25 mouse cellular contexts compared by ENCODE assay signal in genomic region chr2:58743446-58743845, GRCm38 (mm10).
A peak's percentile ranks its signal among the peaks of the same experiment; 100 is the strongest.
DNase-seq lines count a peak whose midpoint lies in the region; ATAC-seq and TF ChIP-seq lines count a peak whose summit lies in the region.
"Had no signal": no experiment of that assay in that cellular context is flagged by ENCODE, and none has a peak within 500 bp of the region (broad histone marks: within the 10 kb centered on the region; RNA-seq: fewer than 3 reads in every experiment).

No protein-coding gene starts in this region.

- H3K36me3 ChIP-seq in heart, embryonic 15.5 days, result no peaks in the 10 kb centered on the region
- H3K36me3 ChIP-seq in lung, postnatal 0 days (ENCODE audit: insufficient read depth, low read length), result no peaks in the 10 kb centered on the region
- no peaks in the 10 kb centered on the region for H3K36me3 ChIP-seq in myocyte (ENCODE audit: control insufficient read depth, insufficient read depth)
- H3K36me3 ChIP-seq in midbrain, embryonic 16.5 days (ENCODE audit: control insufficient read depth, insufficient read depth, low read length), result no peaks in the 10 kb centered on the region
- H3K36me3 ChIP-seq: hindbrain, embryonic 10.5 days; intestine, embryonic 15.5 days; liver, embryonic 13.5 days; midbrain, embryonic 13.5 days; neural tube, embryonic 12.5 days had no signal

- TF ChIP-seq EP300 in lung, postnatal 0 days (IDR thresholded peaks at IDR 0.05), result no peak

- no peaks in the 10 kb centered on the region for H3K27me3 ChIP-seq in heart, embryonic 15.5 days
- no peaks in the 10 kb centered on the region for H3K27me3 ChIP-seq in lung, postnatal 0 days (replicated peaks; ENCODE audit: insufficient read depth, low read length)
- H3K27me3 ChIP-seq in myocyte (ENCODE audit: control insufficient read depth, insufficient read depth, insufficient read length), result no peaks in the 10 kb centered on the region
- no peaks in the 10 kb centered on the region for H3K27me3 ChIP-seq in midbrain, embryonic 16.5 days (ENCODE audit: control insufficient read depth, insufficient read depth, low read depth, low read length)
- H3K27me3 ChIP-seq: forebrain, embryonic 13.5 days; intestine, embryonic 15.5 days; liver, embryonic 13.5 days; megakaryocyte, embryonic 14.5 days; midbrain, embryonic 13.5 days; neural tube, embryonic 12.5 days had no signal

- H3K9me3 ChIP-seq in heart, embryonic 15.5 days (replicated peaks), result no peaks in the 10 kb centered on the region
- H3K9me3 ChIP-seq in lung, postnatal 0 days (ENCODE audit: low read length), result no peaks in the 10 kb centered on the region
- no peaks in the 10 kb centered on the region for H3K9me3 ChIP-seq in midbrain, embryonic 16.5 days (replicated peaks; ENCODE audit: control insufficient read depth, low read length, poor library complexity, severe bottlenecking)
- H3K9me3 ChIP-seq: forebrain, embryonic 13.5 days; hindbrain, embryonic 10.5 days; intestine, embryonic 15.5 days; liver, embryonic 13.5 days; midbrain, embryonic 13.5 days; neural tube, embryonic 12.5 days had no signal

- H3K79me2 ChIP-seq in myocyte (ENCODE audit: control insufficient read depth, insufficient read depth), result no peaks in the 10 kb centered on the region

- TF ChIP-seq POLR2A in myocyte (IDR thresholded peaks at IDR 0.05; ENCODE audit: insufficient read length, low read depth), result no peak

- H3K4me2 ChIP-seq in heart, embryonic 15.5 days, result no peak overlapping the region
- H3K4me2 ChIP-seq in lung, postnatal 0 days (replicated peaks; ENCODE audit: low read depth, low read length), result no peak overlapping the region
- no peak overlapping the region for H3K4me2 ChIP-seq in myocyte (ENCODE audit: low read depth)
- no peak overlapping the region for H3K4me2 ChIP-seq in midbrain, embryonic 16.5 days (ENCODE audit: low read length)
- H3K4me2 ChIP-seq: forebrain, embryonic 13.5 days; intestine, embryonic 15.5 days; liver, embryonic 13.5 days; midbrain, embryonic 13.5 days; neural tube, embryonic 12.5 days had no signal

- no peak overlapping the region for H3K9ac ChIP-seq in heart, embryonic 15.5 days
- no peak overlapping the region for H3K9ac ChIP-seq in lung, postnatal 0 days (replicated peaks; ENCODE audit: low read depth)
- H3K9ac ChIP-seq in midbrain, embryonic 16.5 days (ENCODE audit: low read depth, low read length), result no peak overlapping the region
- H3K9ac ChIP-seq: forebrain, embryonic 13.5 days; intestine, embryonic 15.5 days; liver, embryonic 13.5 days; midbrain, embryonic 13.5 days; neural tube, embryonic 12.5 days had no signal

- H3ac ChIP-seq in myocyte (ENCODE audit: control insufficient read depth, insufficient read length), result no peak overlapping the region

- ATAC-seq in heart, embryonic 15.5 days (replicated peaks; ENCODE audit: insufficient number of reproducible peaks, insufficient read depth, low FRiP score, low read depth), result peak; percentile 47; the same call in 1 of the 2 replicates
- no peak for ATAC-seq in lung, postnatal 0 days
- no peak for ATAC-seq in midbrain, embryonic 16.5 days
- ATAC-seq: forebrain, embryonic 13.5 days; hindbrain, embryonic 16.5 days; intestine, embryonic 15.5 days; midbrain, embryonic 13.5 days had no signal

- no peak overlapping the region for H3K4me3 ChIP-seq in heart, embryonic 15.5 days
- no peak overlapping the region for H3K4me3 ChIP-seq in lung, postnatal 0 days (ENCODE audit: low read depth, low read length)
- no peak overlapping the region for H3K4me3 ChIP-seq in myocyte
- H3K4me3 ChIP-seq in midbrain, embryonic 16.5 days (ENCODE audit: low read depth, low read length), result no peak overlapping the region
- H3K4me3 ChIP-seq: forebrain, embryonic 13.5 days; gastrocnemius, adult 2 months; hindbrain, embryonic 10.5 days; intestine, embryonic 15.5 days; layer of hippocampus, adult 2 months; liver, embryonic 13.5 days; megakaryocyte, embryonic 14.5 days; midbrain, embryonic 13.5 days; neural tube, embryonic 12.5 days had no signal

- no peak overlapping the region for H3K27ac ChIP-seq in heart, embryonic 15.5 days
- no peak overlapping the region for H3K27ac ChIP-seq in lung, postnatal 0 days (ENCODE audit: low read length)
- H3K27ac ChIP-seq in midbrain, embryonic 16.5 days (ENCODE audit: low read length), result no peak overlapping the region
- H3K27ac ChIP-seq: forebrain, embryonic 13.5 days; gastrocnemius, adult 2 months; hindbrain, embryonic 10.5 days; intestine, embryonic 15.5 days; layer of hippocampus, adult 2 months; liver, embryonic 13.5 days; midbrain, embryonic 13.5 days; neural tube, embryonic 12.5 days; stomach, postnatal 0 days had no signal

- WGBS in heart, embryonic 15.5 days, result 60% methylated on average over 3 of the region's 3 CpGs
- WGBS in lung, postnatal 0 days, result 61% methylated on average over 3 of the region's 3 CpGs
- 81% methylated on average over 3 of the region's 3 CpGs for WGBS in midbrain, embryonic 16.5 days

- no peak for TF ChIP-seq CTCF in lung, postnatal 0 days (IDR thresholded peaks at IDR 0.05)

- no peak for DNase-seq in heart, adult 8-10 months (ENCODE audit: low spot score)
- peak; percentile 6 for DNase-seq in lung, postnatal 0 days (ENCODE audit: low spot score)
- DNase-seq in lung, postnatal 10 days, result no peak
- peak; percentile 36 for DNase-seq in fat pad, adult 2 months (ENCODE audit: extremely low read depth, low read depth, low spot score)
- DNase-seq: adrenal gland, postnatal 36 days; cerebellum, adult 9-11 months; gastrocnemius, adult 2 months; kidney, adult 9 months; kidney, postnatal 25 days; liver, embryonic 13.5 days; right cerebral cortex, postnatal 14 days; thymus, adult 2 months; thymus, postnatal 4 days had no signal

- no peaks in the 10 kb centered on the region for H3K4me1 ChIP-seq in heart, embryonic 15.5 days (replicated peaks)
- H3K4me1 ChIP-seq in lung, postnatal 0 days (ENCODE audit: insufficient read depth, low read depth, low read length), result no peaks in the 10 kb centered on the region
- no peaks in the 10 kb centered on the region for H3K4me1 ChIP-seq in midbrain, embryonic 16.5 days (ENCODE audit: control insufficient read depth, insufficient read depth, low read length)
- H3K4me1 ChIP-seq: forebrain, embryonic 13.5 days; hindbrain, embryonic 10.5 days; intestine, embryonic 15.5 days; liver, embryonic 13.5 days; megakaryocyte, embryonic 14.5 days; midbrain, embryonic 13.5 days; neural tube, embryonic 12.5 days had no signal

TF ChIP-seq in myocyte, 11 proteins besides CTCF, POLR2A, EP300 and RAD21:
- no peak for TF ChIP-seq TCF3 (IDR thresholded peaks at IDR 0.05; ENCODE audit: insufficient read length, low read depth)
- no peak for TF ChIP-seq USF1 (IDR thresholded peaks at IDR 0.05; ENCODE audit: low read depth)
- TF ChIP-seq MYOD1 (IDR thresholded peaks at IDR 0.05; ENCODE audit: control insufficient read depth in 1 of 3, insufficient read length in 2 of 3, low read depth in 2 of 3), result peak in 2 of 3 experiments; percentile 1 to 10
- peak in 1 of 3 experiments; percentile 13 for TF ChIP-seq MYOG (IDR thresholded peaks at IDR 0.05; ENCODE audit: control insufficient read depth in 1 of 3, insufficient read depth in 1 of 3, insufficient read length in 2 of 3, low read depth in 2 of 3)
TF ChIP-seq in myocyte: peak in this region for 2.

Comparison
In these comparisons a context has a peak if more than half of its experiments do, and no peak if none do; other contexts are left out.
1. DNase-seq: peak in lung, postnatal 0 days (single experiment) and fat pad, adult 2 months (single experiment); none in heart, adult 8-10 months (single experiment) and lung, postnatal 10 days (single experiment).